Mouse (Mus musculus) hindbrain, embryonic 16.5 days (tissue): ENCODE results near the gene Zdhhc11. TPM values are rescaled to one million over a fixed set of nuclear protein-coding genes. Genes with fewer than 3 reads are reported as not detected.

Experiments used
- ATAC-seq: fragments of 200-750 bp; cut with Nextera tagmentation; 2 replicates; pipeline ENCODE4 v1.8.0; 2017; ENCODE audit warnings: moderate TSS enrichment, moderate library complexity
- H3K27ac ChIP-seq: fragments of 300-500 bp; sonication (generic); 2 replicates; pipeline ENCODE4 v1.5.1; 2014; ENCODE audit warnings: low read depth, mild to moderate bottlenecking, control low read depth, low read length, moderate library complexity
- H3K27me3 ChIP-seq: fragments of 300-500 bp; sonication (generic); replicated peaks from 2 replicates; pipeline ENCODE4 v1.6.1; 2014; ENCODE audit warnings: low read length; ENCODE audit not compliant: control insufficient read depth, insufficient read depth
- H3K36me3 ChIP-seq: fragments of 300-500 bp; sonication (generic); 2 replicates; pipeline ENCODE4 v1.6.1; 2014; ENCODE audit warnings: mild to moderate bottlenecking, low read length, moderate library complexity, mixed read lengths; ENCODE audit not compliant: control insufficient read depth, insufficient read depth
- H3K4me1 ChIP-seq: fragments of 300-500 bp; sonication (generic); 2 replicates; pipeline ENCODE4 v1.6.1; 2014; ENCODE audit warnings: low read depth, low read length; ENCODE audit not compliant: control insufficient read depth, insufficient read depth
- H3K4me2 ChIP-seq: fragments of 300-500 bp; sonication (generic); 2 replicates; pipeline ENCODE4 v1.6.1; 2014; ENCODE audit warnings: mild to moderate bottlenecking, low read length, control low read depth, moderate library complexity
- H3K4me3 ChIP-seq: fragments of 300-500 bp; sonication (generic); 2 replicates; pipeline ENCODE4 v1.5.1; 2014; ENCODE audit warnings: mild to moderate bottlenecking, low read length, control low read depth, moderate library complexity
- H3K9ac ChIP-seq: fragments of 300-500 bp; sonication (generic); 2 replicates; pipeline ENCODE4 v1.6.1; 2014; ENCODE audit warnings: low read depth, mild to moderate bottlenecking, control low read depth, low read length, moderate library complexity
- H3K9me3 ChIP-seq: fragments of 300-500 bp; sonication (generic); 2 replicates; pipeline ENCODE4 v1.6.1; 2014; ENCODE audit warnings: mild to moderate bottlenecking, low read length, moderate library complexity; ENCODE audit not compliant: control insufficient read depth
- WGBS: fragments of 180-500 bp; shearing (Covaris S2); extraction: QIAGEN DNeasy Blood & Tissue Kit; methylation state at CpG from one replicate; pipeline ENCODE4 v1.1.7; 2014; 5-methylcytosine and 5-hydroxymethylcytosine counted together
- microRNA-seq: library from miRNA; unstranded; fragments of <30 nt; microRNA quantifications from one replicate; pipeline ENCODE4, GENCODE M21; 2017
- polyA plus RNA-seq: library from polyadenylated mRNA; unstranded; fragments of >200 nt; fragmentation: Nextera tagmentation; extraction: Ambion mirVana; gene quantifications from 2 replicates; pipeline ENCODE4 v1.2.1, GENCODE M21; 2015

Gene Zdhhc11
- polyA plus RNA-seq, 1 experiment from 2014 or later, result not detected

- Histone ChIP-seq H3K4me3 (no peak overlapping the region), H3K9ac (no peak overlapping the region), H3K36me3 (peaks cover 12% of the 10 kb centered on the region), H3K27me3 (no peaks in the 10 kb centered on the region), H3K4me1 (no peaks in the 10 kb centered on the region), H3K4me2 (no peak overlapping the region), H3K9me3 (no peaks in the 10 kb centered on the region), H3K27ac (no peak overlapping the region)
- 69% methylated on average over 2 of the region's 2 CpGs for WGBS
- no peak for ATAC-seq
Measured at GRCm38 (mm10) chr13:74034756-74035155, 71.1 kb downstream of the Zdhhc11 start.

- Histone ChIP-seq H3K4me2 (no peak overlapping the region), H3K27me3 (no peaks in the 10 kb centered on the region), H3K4me3 (no peak overlapping the region), H3K27ac (no peak overlapping the region), H3K4me1 (no peaks in the 10 kb centered on the region), H3K36me3 (peaks cover 14% of the 10 kb centered on the region), H3K9ac (no peak overlapping the region), H3K9me3 (no peaks in the 10 kb centered on the region)
- 93% methylated on average over 2 of the region's 2 CpGs for WGBS
- no peak for ATAC-seq
Measured at GRCm38 (mm10) chr13:74035776-74036175, 72.1 kb downstream of the Zdhhc11 start.

GRCm38 (mm10) chr13:74039926-74040325 is 76.3 kb downstream of the Zdhhc11 start:
- H3K27me3 ChIP-seq, result no peaks in the 10 kb centered on the region
- H3K4me1 ChIP-seq, result no peaks in the 10 kb centered on the region
- no peak overlapping the region for H3K9ac ChIP-seq
- WGBS, result 91% methylated on average over 3 of the region's 3 CpGs
- no peak overlapping the region for H3K4me3 ChIP-seq
- H3K27ac ChIP-seq, result no peak overlapping the region
- H3K36me3 ChIP-seq, result peaks cover 4% of the 10 kb centered on the region; the same call in 1 of the 2 replicates
- no peak overlapping the region for H3K4me2 ChIP-seq
- ATAC-seq, result no peak
- no peaks in the 10 kb centered on the region for H3K9me3 ChIP-seq

Small RNA genes lying within 50 kb of the gene (microRNA-seq; reads per million reads assigned to microRNA genes)
- not detected for gene Gm25197

Other genes with a start within 250 kb of the Zdhhc11 start
- gene Slc12a7, start 230.8 kb upstream of the Zdhhc11 start, polyA plus RNA-seq, result 7.7 and 10.2 TPM in 2 replicates
- 16.9 and 18.2 TPM in 2 replicates for gene Nkd2, start 116.2 kb upstream of the Zdhhc11 start, polyA plus RNA-seq
- 11.5 and 12.2 TPM in 2 replicates for gene Trip13, start 26.1 kb upstream of the Zdhhc11 start, polyA plus RNA-seq
- 78.4 and 86.8 TPM in 2 replicates for gene Brd9, start 26.0 kb upstream of the Zdhhc11 start, polyA plus RNA-seq
- 13.9 and 14.6 TPM in 2 replicates for gene Tppp, start 45.6 kb downstream of the Zdhhc11 start, polyA plus RNA-seq
- 6.8 and 7.2 TPM in 2 replicates for gene Cep72, start 98.4 kb downstream of the Zdhhc11 start, polyA plus RNA-seq
- gene Slc9a3, start 157.6 kb downstream of the Zdhhc11 start, polyA plus RNA-seq, result 0.20 and 0.64 TPM in 2 replicates
- 117 and 118 TPM in 2 replicates for gene Exoc3, start 244.9 kb downstream of the Zdhhc11 start, polyA plus RNA-seq